Mouse (Mus musculus) c-Kit-positive CD71-positive TER-119-positive erythroid progenitor cells, embryonic 14.5 days (primary cell): ENCODE measurements around the gene Vmn2r82.
"Not testable (repeated sequence)": the region's sequence is repeated elsewhere in the genome, so short reads cannot be mapped to it uniquely, and the experiment has no call there.

Experiments
- DNase-seq: peaks from one replicate; pipeline ENCODE4 v3.0.0-alpha.2; 2013; ENCODE audit warnings: low spot score

Vmn2r82 gene

GRCm38 (mm10) chr10:79356220-79356619 is at the start of gene Vmn2r82:
Gene Vmn2r82, plus strand, starts transcription at chr10:79356520.
- DNase-seq: not testable (repeated sequence)

GRCm38 (mm10) chr10:79322033-79322736 is 34.1 kb upstream of the Vmn2r82 start:
- DNase-seq: not testable (repeated sequence)

- no peak for DNase-seq
Measured at GRCm38 (mm10) chr10:79322737-79323086, 33.6 kb upstream of the Vmn2r82 start.

GRCm38 (mm10) chr10:79399946-79400700 is 43.8 kb downstream of the Vmn2r82 start:
- not testable (repeated sequence) for DNase-seq

- DNase-seq: no peak
Measured at GRCm38 (mm10) chr10:79417142-79417771, 60.9 kb downstream of the Vmn2r82 start.

GRCm38 (mm10) chr10:79417772-79418170 is 61.5 kb downstream of the Vmn2r82 start:
- DNase-seq: not testable (repeated sequence)

GRCm38 (mm10) chr10:79435141-79435820 is 79.0 kb downstream of the Vmn2r82 start:
- not testable (repeated sequence) for DNase-seq
